Mouse (Mus musculus): ENCODE results near the gene Clp1. TPM values are rescaled to one million over a fixed set of nuclear protein-coding genes. Genes with fewer than 3 reads are reported as not detected.
A peak's percentile ranks its signal among the peaks of the same experiment; 100 is the strongest.

Gene Clp1
- total and polyA plus RNA-seq, 2 experiments from 2014 or later: 12.5 to 12.6 TPM

DNA sequence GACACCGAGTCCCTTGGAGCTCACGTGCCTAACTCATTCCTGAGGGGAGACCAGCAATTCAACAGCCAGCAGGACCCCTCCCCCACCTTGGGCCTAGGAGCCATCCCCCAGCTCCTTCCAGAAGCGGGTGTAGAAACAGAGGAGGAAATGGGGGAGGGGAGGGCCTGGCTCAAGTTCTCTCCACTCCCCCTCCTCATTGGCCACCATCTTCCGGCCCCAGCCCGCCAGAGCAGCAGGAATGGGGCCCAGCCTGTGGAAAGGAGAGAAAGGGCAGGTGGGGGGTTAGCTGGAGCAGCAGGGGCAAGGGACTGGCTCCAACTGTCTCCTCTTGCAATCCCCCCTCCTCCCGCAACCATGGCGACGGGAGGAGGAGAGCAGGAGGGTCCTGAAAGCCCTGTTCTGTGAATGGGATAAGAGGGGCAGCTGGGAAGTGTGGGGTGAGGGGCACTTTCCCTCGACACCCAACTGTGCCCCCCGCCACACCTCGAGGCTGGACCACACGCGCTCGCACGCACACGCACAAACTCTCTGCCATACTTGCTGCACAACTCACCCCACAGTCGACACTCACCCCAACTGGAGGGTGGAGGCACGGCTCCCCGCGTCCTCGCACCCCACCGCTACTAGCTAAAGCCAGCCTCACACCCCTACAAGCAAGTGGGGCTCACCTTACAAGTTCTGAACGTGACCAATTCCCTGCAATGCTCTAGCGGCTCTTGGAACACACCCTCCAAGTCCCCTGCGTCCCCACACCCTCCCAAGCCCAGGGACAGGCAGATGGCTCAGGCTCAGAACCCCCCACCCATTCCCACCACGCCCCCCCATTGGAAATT lies 15.5 kb upstream of the Clp1 start:
- Histone ChIP-seq H3K4me2 (ENCODE audit: low read depth, low read length, poor library complexity, severe bottlenecking) (peak overlapping the region; percentile 84), H3K9me3 (ENCODE audit: low read length) (no peaks in the 10 kb centered on the region), H3K4me3 (ENCODE audit: low read depth, low read length) (peak overlapping the region; percentile 84), H3K27me3 (ENCODE audit: insufficient read depth, low read length) (no peaks in the 10 kb centered on the region), H3K9ac (replicated peaks; ENCODE audit: low read length, poor library complexity, severe bottlenecking) (peak overlapping the region; percentile 94), H3K27ac (ENCODE audit: low read depth, low read length) (peak overlapping the region; percentile 95), H3K4me1 (ENCODE audit: insufficient read depth, low read length) (peaks cover 16% of the 10 kb centered on the region), H3K36me3 (ENCODE audit: insufficient read depth, low read length) (no peaks in the 10 kb centered on the region)
- 0% methylated on average over 24 of the region's 26 CpGs for WGBS
- TF ChIP-seq CTCF (IDR thresholded peaks at IDR 0.05): no peak
- DNase-seq (ENCODE audit: low spot score) (peak; percentile 88), ATAC-seq (ENCODE audit: low FRiP score) (peak; percentile 74)

DNA sequence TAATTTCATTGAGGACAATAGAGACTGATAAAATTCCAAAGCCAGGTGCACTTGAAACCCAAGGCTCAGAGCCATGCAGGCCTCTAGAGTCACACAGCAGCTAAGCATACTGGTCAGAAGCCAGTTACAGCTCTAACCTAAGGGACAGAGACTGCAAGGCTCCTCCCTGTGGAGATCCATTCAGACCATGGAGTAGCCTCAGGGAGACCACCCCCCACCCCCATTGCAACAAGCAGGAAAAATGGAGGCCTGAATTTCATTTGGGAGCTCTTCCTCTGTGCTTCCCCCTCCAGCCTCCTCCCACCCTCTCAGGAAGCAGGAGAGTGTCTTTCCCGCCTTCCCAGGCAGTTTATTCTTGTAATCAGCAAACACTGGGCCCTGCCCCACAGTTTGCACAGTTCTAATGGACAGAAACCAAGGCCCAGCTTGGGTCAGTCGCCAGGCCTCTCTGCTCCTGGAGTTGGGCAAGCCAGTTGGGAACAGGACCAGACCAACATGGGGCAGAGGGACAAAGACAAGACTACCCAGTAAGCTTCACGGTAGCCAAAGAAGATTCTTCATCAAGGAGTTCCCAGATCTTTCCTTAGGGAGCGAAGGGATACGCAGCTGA lies 14.8 kb upstream of the Clp1 start:
- Histone ChIP-seq H3K9me3 (ENCODE audit: low read length) (no peaks in the 10 kb centered on the region), H3K27ac (ENCODE audit: low read depth, low read length) (peak overlapping the region; percentile 95), H3K27me3 (ENCODE audit: insufficient read depth, low read length) (no peaks in the 10 kb centered on the region), H3K4me2 (ENCODE audit: low read depth, low read length, poor library complexity, severe bottlenecking) (peak overlapping the region; percentile 84), H3K36me3 (ENCODE audit: insufficient read depth, low read length) (no peaks in the 10 kb centered on the region), H3K4me1 (ENCODE audit: insufficient read depth, low read length) (peaks cover 22% of the 10 kb centered on the region), H3K9ac (replicated peaks; ENCODE audit: low read length, poor library complexity, severe bottlenecking) (peak overlapping the region; percentile 94; the same call in 1 of the 2 replicates), H3K4me3 (ENCODE audit: low read depth, low read length) (peak overlapping the region; percentile 84)
- no peak for TF ChIP-seq CTCF (IDR thresholded peaks at IDR 0.05)
- 2% methylated on average over 5 of the region's 5 CpGs for WGBS
- peak; percentile 4; the same call in 1 of the 2 replicates for ATAC-seq (ENCODE audit: low FRiP score)
- DNase-seq (ENCODE audit: low spot score): no peak

DNA sequence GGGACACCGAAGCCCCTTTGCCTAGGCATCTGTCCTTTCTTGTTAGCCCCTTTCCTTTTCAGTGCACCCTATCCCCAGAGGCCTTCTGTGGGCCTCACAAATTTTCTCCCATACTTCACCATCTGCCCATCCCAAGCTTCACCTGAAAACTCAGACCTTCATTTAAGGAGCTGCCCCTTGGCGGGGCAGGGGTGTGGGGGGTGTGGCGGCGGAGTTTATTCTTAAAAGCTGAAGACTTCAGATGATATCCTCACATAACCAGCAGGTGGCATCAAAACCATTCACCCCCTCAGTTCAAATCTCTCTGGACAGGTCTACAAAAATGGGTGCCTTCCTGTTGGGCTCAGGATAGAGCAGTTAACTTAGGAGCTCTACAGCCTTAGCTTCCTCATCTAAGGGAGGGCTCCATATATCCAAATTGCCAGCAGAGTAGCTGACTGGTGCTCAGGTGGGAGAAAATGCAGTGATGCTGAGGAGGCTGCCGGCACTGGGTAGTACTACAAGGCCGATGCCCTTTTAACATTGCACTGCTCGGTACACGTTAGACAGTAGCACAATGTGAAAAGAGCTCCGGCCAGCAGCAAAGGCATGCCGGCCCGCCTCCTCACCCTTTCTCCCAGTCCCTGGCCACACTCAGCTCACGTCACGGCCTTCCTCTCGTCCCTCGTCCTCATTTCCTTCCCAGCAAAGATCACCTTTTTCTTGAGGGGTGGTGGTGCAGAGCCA lies 13.6 kb upstream of the Clp1 start:
- DNase-seq (ENCODE audit: low spot score): no peak
- no peak for ATAC-seq (ENCODE audit: low FRiP score)
- no peaks in the 10 kb centered on the region for H3K9me3 ChIP-seq (ENCODE audit: low read length)
- no peak overlapping the region for H3K9ac ChIP-seq (replicated peaks; ENCODE audit: low read length, poor library complexity, severe bottlenecking)
- peak; percentile 56 for TF ChIP-seq CTCF (IDR thresholded peaks at IDR 0.05)
- WGBS: 65% methylated on average over 15 of the region's 15 CpGs
- peaks cover 31% of the 10 kb centered on the region for H3K4me1 ChIP-seq (ENCODE audit: insufficient read depth, low read length)
- H3K4me2 ChIP-seq (ENCODE audit: low read depth, low read length, poor library complexity, severe bottlenecking): peak overlapping the region; percentile 29
- H3K36me3 ChIP-seq (ENCODE audit: insufficient read depth, low read length): no peaks in the 10 kb centered on the region
- no peaks in the 10 kb centered on the region for H3K27me3 ChIP-seq (ENCODE audit: insufficient read depth, low read length)
- no peak overlapping the region for H3K27ac ChIP-seq (ENCODE audit: low read depth, low read length)
- no peak overlapping the region for H3K4me3 ChIP-seq (ENCODE audit: low read depth, low read length)

DNA sequence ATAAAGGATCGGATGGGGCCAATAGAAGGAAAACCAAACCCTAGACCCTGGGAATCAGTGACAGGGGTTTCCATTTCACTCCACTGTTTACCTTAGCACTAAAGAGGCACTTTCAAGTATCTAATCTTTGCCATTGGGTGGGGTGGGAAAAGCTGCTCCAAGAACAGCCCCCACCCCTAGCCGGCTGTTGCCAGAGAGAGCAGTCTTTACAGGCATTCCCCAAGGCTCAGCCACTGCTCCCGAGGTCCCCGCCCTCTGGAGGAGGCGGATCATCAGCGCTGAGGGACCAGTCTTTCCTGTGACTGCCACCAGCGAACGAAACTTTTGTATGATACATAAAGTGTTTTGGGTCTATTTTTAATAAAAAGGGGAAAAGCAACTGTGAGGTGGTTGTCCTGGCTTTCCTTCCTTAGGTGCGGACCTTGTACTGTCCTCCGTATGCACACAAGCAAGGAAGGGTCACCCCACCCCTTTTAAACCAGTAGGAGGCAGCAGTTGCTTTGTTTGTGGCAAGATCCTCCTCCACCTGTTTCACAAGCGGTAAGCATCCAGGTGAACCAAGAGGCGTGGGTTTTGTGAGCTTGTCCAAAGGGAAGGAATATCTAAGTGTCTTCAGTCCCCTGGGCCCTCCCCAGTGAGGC lies 11.2 kb upstream of the Clp1 start:
- no peak for ATAC-seq (ENCODE audit: low FRiP score)
- TF ChIP-seq CTCF (IDR thresholded peaks at IDR 0.05): peak; percentile 71
- Histone ChIP-seq H3K36me3 (ENCODE audit: insufficient read depth, low read length) (no peaks in the 10 kb centered on the region), H3K27ac (ENCODE audit: low read depth, low read length) (no peak overlapping the region), H3K4me1 (ENCODE audit: insufficient read depth, low read length) (peaks cover 31% of the 10 kb centered on the region), H3K9ac (replicated peaks; ENCODE audit: low read length, poor library complexity, severe bottlenecking) (no peak overlapping the region), H3K4me2 (ENCODE audit: low read depth, low read length, poor library complexity, severe bottlenecking) (peak overlapping the region; percentile 78), H3K27me3 (ENCODE audit: insufficient read depth, low read length) (no peaks in the 10 kb centered on the region), H3K9me3 (ENCODE audit: low read length) (no peaks in the 10 kb centered on the region), H3K4me3 (ENCODE audit: low read depth, low read length) (no peak overlapping the region)
- DNase-seq (ENCODE audit: low spot score): peak; percentile 62
- 3% methylated on average over 12 of the region's 12 CpGs for WGBS

DNA sequence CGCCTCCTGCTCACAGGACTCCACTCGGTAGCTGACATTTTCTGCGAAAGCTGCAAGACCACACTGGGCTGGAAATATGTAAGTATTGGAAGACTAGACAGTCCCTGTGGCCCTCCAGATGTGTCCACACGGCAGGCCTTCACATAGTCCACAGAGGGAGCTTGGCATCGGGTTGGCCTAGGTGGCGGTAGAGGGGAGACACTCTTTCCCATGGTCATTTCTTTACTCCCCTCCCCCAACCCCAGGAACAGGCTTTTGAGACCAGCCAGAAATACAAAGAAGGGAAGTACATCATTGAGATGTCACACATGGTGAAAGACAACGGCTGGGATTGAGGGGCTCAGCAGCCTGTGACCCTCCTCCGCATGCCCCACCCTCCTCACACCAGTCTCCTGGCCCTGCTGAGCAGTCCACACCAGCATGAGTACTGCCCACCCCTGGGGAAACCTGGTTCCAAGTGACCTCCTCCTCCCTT lies 10.3 kb upstream of the Clp1 start:
- DNase-seq (ENCODE audit: low spot score) (no peak), ATAC-seq (ENCODE audit: low FRiP score) (no peak)
- 5% methylated on average over 8 of the region's 8 CpGs for WGBS
- Histone ChIP-seq H3K4me3 (ENCODE audit: low read depth, low read length) (peak overlapping the region; percentile 63; the same call in 1 of the 2 replicates), H3K27me3 (ENCODE audit: insufficient read depth, low read length) (no peaks in the 10 kb centered on the region), H3K9ac (replicated peaks; ENCODE audit: low read length, poor library complexity, severe bottlenecking) (peak overlapping the region; percentile 34; the same call in 1 of the 2 replicates), H3K4me2 (ENCODE audit: low read depth, low read length, poor library complexity, severe bottlenecking) (peak overlapping the region; percentile 78), H3K9me3 (ENCODE audit: low read length) (no peaks in the 10 kb centered on the region), H3K4me1 (ENCODE audit: insufficient read depth, low read length) (peaks cover 31% of the 10 kb centered on the region), H3K27ac (ENCODE audit: low read depth, low read length) (no peak overlapping the region), H3K36me3 (ENCODE audit: insufficient read depth, low read length) (no peaks in the 10 kb centered on the region)
- peak; percentile 61 for TF ChIP-seq CTCF (IDR thresholded peaks at IDR 0.05)
